Mouse (Mus musculus) neural tube, embryonic 12.5 days (tissue): Measurements from ENCODE around the gene Ppp3ca. TPM values are rescaled to one million over a fixed set of nuclear protein-coding genes. Genes with fewer than 3 reads are reported as not detected.

Experiments
- ATAC-seq: fragments of 200-750 bp; cut with Nextera tagmentation; 2 replicates; pipeline ENCODE4 v1.8.0; 2017; ENCODE audit warnings: low read depth, mild to moderate bottlenecking, moderate TSS enrichment, moderate library complexity; ENCODE audit not compliant: low FRiP score
- H3K27ac ChIP-seq: fragments of 300-500 bp; sonication (generic); 2 replicates; pipeline ENCODE4 v1.5.1; 2016
- H3K27me3 ChIP-seq: fragments of 300-500 bp; sonication (generic); replicated peaks from 2 replicates; pipeline ENCODE4 v1.6.1; 2016; ENCODE audit warnings: mild to moderate bottlenecking
- H3K36me3 ChIP-seq: fragments of 300-500 bp; sonication (generic); 2 replicates; pipeline ENCODE4 v1.6.1; 2016; ENCODE audit warnings: mild to moderate bottlenecking
- H3K4me1 ChIP-seq: fragments of 300-500 bp; sonication (generic); 2 replicates; pipeline ENCODE4 v1.6.1; 2016
- H3K4me2 ChIP-seq: fragments of 300-500 bp; sonication (generic); replicated peaks from 2 replicates; pipeline ENCODE4 v1.6.1; 2016; ENCODE audit warnings: mild to moderate bottlenecking
- H3K4me3 ChIP-seq: fragments of 300-500 bp; sonication (generic); 2 replicates; pipeline ENCODE4 v1.5.1; 2016
- H3K9ac ChIP-seq: fragments of 300-500 bp; sonication (generic); 2 replicates; pipeline ENCODE4 v1.6.1; 2016; ENCODE audit warnings: mild to moderate bottlenecking
- H3K9me3 ChIP-seq: fragments of 300-500 bp; sonication (generic); 2 replicates; pipeline ENCODE4 v1.6.1; 2016; ENCODE audit warnings: mild to moderate bottlenecking
- WGBS: fragments of 180-500 bp; shearing (Covaris S2); methylation state at CpG from one replicate; pipeline ENCODE4 v1.1.7; 2016; 5-methylcytosine and 5-hydroxymethylcytosine counted together
- polyA plus RNA-seq: library from polyadenylated mRNA; unstranded; fragments of >200 nt; fragmentation: Nextera tagmentation; extraction: Ambion mirVana; gene quantifications from 2 replicates; pipeline ENCODE4 v1.2.1, GENCODE M21; 2016

Ppp3ca gene
- polyA plus RNA-seq, 1 experiment from 2014 or later: 164 TPM

DNA sequence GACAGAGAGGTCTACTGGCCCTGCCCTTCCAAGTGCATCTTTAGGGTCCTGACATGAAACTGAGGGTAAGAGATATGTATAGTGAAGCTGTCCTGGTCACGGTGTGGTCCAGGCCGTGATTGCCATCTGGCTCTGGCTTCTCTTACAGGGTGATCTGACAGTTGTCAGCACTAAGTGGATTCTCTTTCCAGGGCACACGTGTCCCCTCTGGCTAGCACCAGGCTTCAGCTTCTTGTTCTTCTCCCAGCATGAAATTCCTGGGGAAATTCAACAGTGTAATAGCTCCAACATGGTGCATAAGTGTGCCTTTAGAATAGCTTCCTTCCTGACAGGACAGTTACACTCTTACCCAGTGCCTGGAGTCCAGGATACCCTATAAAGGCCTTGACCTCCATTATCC lies 222.2 kb downstream of the Ppp3ca start:
- H3K4me3 ChIP-seq: no peak overlapping the region
- no peak for ATAC-seq
- H3K9ac ChIP-seq: no peak overlapping the region
- WGBS: 67% methylated on average over 3 of the region's 3 CpGs
- H3K4me2 ChIP-seq: no peak overlapping the region
- H3K27me3 ChIP-seq: no peaks in the 10 kb centered on the region
- H3K9me3 ChIP-seq: no peaks in the 10 kb centered on the region
- peaks cover 8% of the 10 kb centered on the region; the same call in 1 of the 2 replicates for H3K36me3 ChIP-seq
- 0 out of 2 replicates have a peak, but pooled peaks cover 12% of the 10 kb centered on the region for H3K4me1 ChIP-seq
- no peak overlapping the region for H3K27ac ChIP-seq

DNA sequence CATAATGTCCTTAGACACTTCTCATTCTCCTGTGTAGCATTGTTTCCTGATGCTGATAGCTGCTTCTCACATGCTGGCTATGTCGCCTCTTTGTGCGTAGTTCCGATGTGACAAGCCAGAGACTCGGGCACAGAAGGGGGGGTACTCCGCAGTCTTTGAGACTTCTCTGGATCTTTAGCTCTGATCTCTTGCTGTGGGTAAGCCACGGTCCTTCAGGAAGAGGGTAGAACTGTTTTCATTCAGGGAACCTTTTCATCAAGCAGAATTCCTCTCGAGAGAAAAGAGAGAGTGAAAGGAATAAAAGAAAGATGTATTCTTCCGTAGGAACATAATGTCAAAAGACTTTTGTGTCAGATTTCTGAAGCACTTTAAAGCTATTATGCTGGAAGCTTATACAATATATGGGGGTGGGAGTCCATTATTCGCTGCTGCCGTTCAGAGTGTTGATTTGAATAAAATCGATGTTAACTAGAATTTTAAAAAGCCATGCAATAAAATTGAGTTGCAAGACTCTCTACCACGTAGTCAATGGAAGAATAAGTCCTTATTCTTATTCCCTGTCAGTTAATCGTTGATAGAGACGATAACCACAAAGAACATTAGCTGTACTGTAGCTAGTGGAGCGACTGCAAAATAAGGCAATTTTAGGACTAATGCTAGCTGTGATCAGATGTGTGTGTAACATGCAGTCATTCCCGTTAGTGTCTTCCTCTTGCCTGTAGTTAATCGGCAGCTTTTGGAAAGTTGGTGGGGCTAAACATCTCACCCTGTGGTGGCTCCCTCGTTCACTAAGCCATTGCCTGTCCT lies 223.9 kb downstream of the Ppp3ca start:
- peaks cover 8% of the 10 kb centered on the region; the same call in 1 of the 2 replicates for H3K36me3 ChIP-seq
- H3K4me1 ChIP-seq: 0 out of 2 replicates have a peak, but pooled peaks cover 12% of the 10 kb centered on the region
- ATAC-seq: no peak
- no peak overlapping the region for H3K27ac ChIP-seq
- no peak overlapping the region for H3K9ac ChIP-seq
- no peaks in the 10 kb centered on the region for H3K27me3 ChIP-seq
- no peaks in the 10 kb centered on the region for H3K9me3 ChIP-seq
- no peak overlapping the region for H3K4me2 ChIP-seq
- 48% methylated on average over 18 of the region's 18 CpGs for WGBS
- no peak overlapping the region for H3K4me3 ChIP-seq

DNA sequence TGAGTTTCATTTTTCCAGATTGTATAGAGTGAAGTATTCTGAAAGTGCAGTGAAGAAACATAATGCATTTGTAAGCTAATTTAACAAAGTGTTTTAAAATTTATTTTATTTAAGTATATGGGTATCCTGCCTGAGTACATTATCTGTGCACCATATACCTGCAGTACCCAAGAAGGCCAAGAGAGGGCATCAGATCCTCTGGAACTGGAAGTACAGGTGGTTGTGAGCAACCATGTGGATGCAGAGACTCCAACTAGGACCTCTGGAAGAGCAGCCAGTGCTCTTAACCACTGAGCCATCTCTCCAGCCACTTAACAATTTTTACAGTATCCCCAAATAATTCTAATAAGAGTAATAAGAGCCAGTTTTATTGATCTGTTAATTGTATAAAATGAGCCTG lies 225.6 kb downstream of the Ppp3ca start:
- Histone ChIP-seq H3K9me3 (no peaks in the 10 kb centered on the region), H3K27ac (no peak overlapping the region), H3K4me3 (no peak overlapping the region), H3K27me3 (no peaks in the 10 kb centered on the region), H3K4me1 (0 out of 2 replicates have a peak, but pooled peaks cover 12% of the 10 kb centered on the region), H3K9ac (no peak overlapping the region), H3K4me2 (no peak overlapping the region), H3K36me3 (peaks cover 8% of the 10 kb centered on the region; the same call in 1 of the 2 replicates)
- ATAC-seq: no peak

DNA sequence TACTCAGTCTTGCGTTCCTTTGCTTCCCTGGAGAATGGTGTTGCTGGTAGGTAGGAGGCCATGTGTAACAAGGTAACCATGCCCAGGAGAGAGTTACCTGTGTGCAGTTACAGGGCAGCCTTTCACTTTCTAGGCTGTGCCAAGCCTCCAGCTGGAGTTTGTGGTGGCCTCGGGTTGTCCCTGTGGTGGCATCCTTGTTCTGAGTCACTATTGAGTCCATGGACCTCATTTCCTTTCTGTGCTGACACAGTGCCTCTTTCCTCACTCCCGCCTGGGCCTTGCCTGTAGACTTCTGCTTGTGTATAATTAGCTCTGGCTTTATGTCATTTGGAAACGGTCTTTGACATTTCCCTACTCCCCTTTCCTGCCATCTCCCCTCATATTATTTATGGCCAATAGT lies 226.4 kb downstream of the Ppp3ca start:
- peaks cover 8% of the 10 kb centered on the region; the same call in 1 of the 2 replicates for H3K36me3 ChIP-seq
- H3K9me3 ChIP-seq: no peaks in the 10 kb centered on the region
- H3K4me1 ChIP-seq: 0 out of 2 replicates have a peak, but pooled peaks cover 12% of the 10 kb centered on the region
- no peak overlapping the region for H3K27ac ChIP-seq
- no peak overlapping the region for H3K4me2 ChIP-seq
- 80% methylated on average over 4 of the region's 4 CpGs for WGBS
- ATAC-seq: no peak
- no peaks in the 10 kb centered on the region for H3K27me3 ChIP-seq
- no peak overlapping the region for H3K9ac ChIP-seq
- H3K4me3 ChIP-seq: no peak overlapping the region

DNA sequence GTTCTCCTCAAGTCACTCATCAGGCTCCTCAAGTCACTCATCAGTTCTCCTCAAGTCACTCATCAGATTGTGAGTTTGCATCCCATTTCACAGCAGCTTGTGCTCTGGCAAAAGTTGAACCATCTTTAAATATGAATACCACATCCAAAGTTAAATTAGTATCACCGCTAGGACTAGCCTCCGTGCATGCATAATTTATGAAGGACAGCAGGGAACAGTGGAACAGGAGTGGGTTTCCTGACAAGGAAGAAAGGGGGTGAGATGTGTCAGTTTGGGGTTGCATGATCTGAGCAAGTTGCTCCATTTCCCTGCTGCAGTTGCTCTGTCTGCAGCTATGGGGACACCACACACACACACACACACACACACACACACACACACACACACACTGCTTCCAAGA lies 229.8 kb downstream of the Ppp3ca start:
- no peak overlapping the region for H3K4me2 ChIP-seq
- H3K9me3 ChIP-seq: no peaks in the 10 kb centered on the region
- H3K27ac ChIP-seq: no peak overlapping the region
- no peaks in the 10 kb centered on the region for H3K4me1 ChIP-seq
- ATAC-seq: no peak
- no peaks in the 10 kb centered on the region for H3K27me3 ChIP-seq
- no peak overlapping the region for H3K4me3 ChIP-seq
- WGBS: 57% methylated on average over 2 of the region's 2 CpGs
- H3K36me3 ChIP-seq: peaks cover 17% of the 10 kb centered on the region; the same call in 1 of the 2 replicates
- no peak overlapping the region for H3K9ac ChIP-seq

DNA sequence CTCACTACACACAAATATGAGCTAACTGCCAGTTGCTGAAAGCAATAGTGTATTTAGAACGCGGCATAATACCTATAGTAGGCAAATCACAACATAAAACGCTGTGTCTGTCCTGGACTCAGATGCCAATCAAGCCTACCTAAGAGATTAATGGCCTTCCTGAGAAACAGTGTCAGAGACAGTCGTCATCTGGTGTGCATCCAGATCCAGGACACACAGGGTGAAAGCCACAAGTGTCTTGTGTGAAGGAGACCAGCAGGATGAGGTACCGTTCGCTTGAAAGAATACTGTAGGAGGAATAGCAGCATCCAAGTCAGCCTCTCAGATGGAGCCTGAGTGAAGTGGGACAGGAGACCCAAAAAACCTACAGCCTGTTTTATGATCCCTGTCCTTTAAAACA lies 231.1 kb downstream of the Ppp3ca start:
- Histone ChIP-seq H3K4me2 (no peak overlapping the region), H3K9me3 (no peaks in the 10 kb centered on the region), H3K4me1 (no peaks in the 10 kb centered on the region), H3K27me3 (no peaks in the 10 kb centered on the region), H3K36me3 (peaks cover 13% of the 10 kb centered on the region; the same call in 1 of the 2 replicates), H3K27ac (no peak overlapping the region), H3K9ac (no peak overlapping the region), H3K4me3 (no peak overlapping the region)
- no peak for ATAC-seq
- 90% methylated on average over 6 of the region's 6 CpGs for WGBS

DNA sequence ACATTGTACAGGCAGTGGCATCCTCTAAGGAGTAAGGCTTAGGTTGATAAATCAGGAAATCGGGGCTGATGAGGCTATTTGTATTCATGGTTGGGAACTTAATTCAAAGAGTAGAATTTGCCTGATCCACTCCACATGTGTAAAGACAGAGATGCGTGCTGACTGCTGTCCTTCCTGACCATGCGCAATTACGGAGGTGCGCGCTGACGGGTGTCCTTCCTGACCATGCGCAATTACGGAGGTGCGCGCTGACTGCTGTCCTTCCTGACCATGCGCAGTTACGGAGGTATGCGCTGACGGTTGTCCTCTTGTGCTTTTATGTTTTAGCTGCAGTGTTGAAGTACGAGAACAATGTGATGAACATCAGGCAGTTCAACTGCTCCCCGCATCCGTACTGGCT lies 232.9 kb downstream of the Ppp3ca start:
- Histone ChIP-seq H3K27me3 (no peaks in the 10 kb centered on the region), H3K27ac (no peak overlapping the region), H3K4me3 (no peak overlapping the region), H3K9me3 (no peaks in the 10 kb centered on the region), H3K4me2 (no peak overlapping the region), H3K4me1 (no peaks in the 10 kb centered on the region), H3K9ac (no peak overlapping the region), H3K36me3 (peaks cover 16% of the 10 kb centered on the region; the same call in 1 of the 2 replicates)
- ATAC-seq: no peak
- WGBS: 96% methylated on average over 18 of the region's 18 CpGs

DNA sequence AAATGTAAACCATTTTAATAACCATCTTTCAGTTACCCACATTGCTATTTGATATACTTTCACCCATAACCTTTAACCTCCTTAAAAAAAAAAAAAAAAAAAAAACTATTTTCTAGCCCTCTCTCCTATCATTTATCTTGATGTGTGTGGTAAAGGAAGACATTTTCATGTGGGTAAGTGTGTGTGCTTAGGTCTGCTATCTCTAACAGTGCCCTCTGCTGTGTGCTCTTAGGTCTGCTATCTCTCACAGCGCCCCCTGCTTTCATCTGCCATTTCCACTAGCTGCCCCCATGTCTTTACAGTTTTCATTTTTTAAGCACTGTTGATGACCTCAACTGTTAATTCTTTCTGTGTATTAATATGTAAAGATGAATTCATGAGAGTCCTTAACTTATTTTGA lies 235.7 kb downstream of the Ppp3ca start:
- H3K4me3 ChIP-seq: no peak overlapping the region
- H3K36me3 ChIP-seq: peaks cover 24% of the 10 kb centered on the region; the same call in 1 of the 2 replicates
- H3K27me3 ChIP-seq: no peaks in the 10 kb centered on the region
- no peaks in the 10 kb centered on the region for H3K9me3 ChIP-seq
- no peak for ATAC-seq
- no peak overlapping the region for H3K4me2 ChIP-seq
- 79% methylated on average over 1 of the region's 1 CpGs for WGBS
- no peak overlapping the region for H3K27ac ChIP-seq
- no peaks in the 10 kb centered on the region for H3K4me1 ChIP-seq
- no peak overlapping the region for H3K9ac ChIP-seq

DNA sequence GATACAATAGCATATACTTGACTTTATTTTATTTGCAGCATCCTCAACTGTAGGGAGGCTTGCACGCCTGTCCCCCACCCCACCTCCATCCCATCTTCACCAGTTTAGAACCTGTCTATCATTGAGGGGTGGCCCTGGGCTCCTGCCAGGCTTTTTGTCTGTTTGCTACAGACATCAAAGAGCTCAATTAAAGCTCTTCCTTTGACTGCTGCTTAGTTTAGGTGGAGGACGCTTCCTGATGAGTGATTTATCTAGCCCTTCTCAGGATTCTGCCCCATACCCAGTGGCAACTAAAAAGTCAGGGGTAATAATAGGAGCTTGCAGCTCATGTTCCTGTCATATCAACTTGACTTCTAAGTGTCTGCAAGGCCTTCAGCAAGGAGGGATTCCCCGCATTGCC lies 239.6 kb downstream of the Ppp3ca start:
- WGBS: 44% methylated on average over 3 of the region's 3 CpGs
- H3K4me2 ChIP-seq: no peak overlapping the region
- H3K4me1 ChIP-seq: no peaks in the 10 kb centered on the region
- H3K9ac ChIP-seq: no peak overlapping the region
- ATAC-seq: no peak
- H3K27me3 ChIP-seq: no peaks in the 10 kb centered on the region
- H3K4me3 ChIP-seq: no peak overlapping the region
- H3K27ac ChIP-seq: no peak overlapping the region
- H3K9me3 ChIP-seq: no peaks in the 10 kb centered on the region
- H3K36me3 ChIP-seq: peaks cover 12% of the 10 kb centered on the region; the same call in 1 of the 2 replicates

- H3K27ac ChIP-seq: no peak overlapping the region
- 90% methylated on average over 8 of the region's 8 CpGs for WGBS
- no peak overlapping the region for H3K9ac ChIP-seq
- no peaks in the 10 kb centered on the region for H3K4me1 ChIP-seq
- no peak overlapping the region for H3K4me2 ChIP-seq
- H3K9me3 ChIP-seq: no peaks in the 10 kb centered on the region
- H3K27me3 ChIP-seq: no peaks in the 10 kb centered on the region
- no peak for ATAC-seq
- H3K4me3 ChIP-seq: no peak overlapping the region
- H3K36me3 ChIP-seq: peaks cover 12% of the 10 kb centered on the region; the same call in 1 of the 2 replicates
These were observed 241.4 kb downstream of the Ppp3ca start for GRCm38 (mm10) chr3:136911276-136911675.

DNA sequence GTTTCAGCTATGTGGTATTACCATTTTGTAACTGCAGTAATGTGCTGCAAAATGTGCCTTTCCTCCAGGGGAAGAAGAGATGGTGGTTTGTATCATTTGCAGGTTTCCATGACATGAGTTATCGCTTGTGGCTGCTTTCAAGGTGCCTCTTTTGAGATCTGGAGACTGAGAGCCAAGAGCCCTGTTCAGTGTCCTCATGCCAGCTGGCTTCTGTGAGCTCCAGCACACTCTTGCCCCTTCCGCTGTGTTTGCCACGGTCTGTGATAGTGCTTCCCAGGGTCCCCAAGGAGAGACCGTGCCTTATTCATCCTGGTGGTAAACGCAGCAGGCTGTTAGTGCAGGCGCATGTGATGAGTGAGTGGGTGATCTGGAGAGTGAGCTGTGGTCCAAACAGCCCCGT lies 247.2 kb downstream of the Ppp3ca start:
- no peaks in the 10 kb centered on the region for H3K27me3 ChIP-seq
- H3K27ac ChIP-seq: no peak overlapping the region
- WGBS: 90% methylated on average over 7 of the region's 7 CpGs
- H3K36me3 ChIP-seq: peaks cover 7% of the 10 kb centered on the region; the same call in 1 of the 2 replicates
- no peak overlapping the region for H3K4me2 ChIP-seq
- no peak for ATAC-seq
- H3K4me3 ChIP-seq: no peak overlapping the region
- no peaks in the 10 kb centered on the region for H3K9me3 ChIP-seq
- H3K9ac ChIP-seq: no peak overlapping the region
- H3K4me1 ChIP-seq: no peaks in the 10 kb centered on the region

- Histone ChIP-seq H3K27ac (no peak overlapping the region), H3K9me3 (no peaks in the 10 kb centered on the region), H3K4me1 (no peaks in the 10 kb centered on the region), H3K4me2 (no peak overlapping the region), H3K36me3 (peaks cover 18% of the 10 kb centered on the region), H3K9ac (no peak overlapping the region), H3K27me3 (no peaks in the 10 kb centered on the region), H3K4me3 (no peak overlapping the region)
- ATAC-seq: no peak
These were observed 263.1 kb downstream of the Ppp3ca start for GRCm38 (mm10) chr3:136933071-136933470.
